Mouse (Mus musculus): Measurements from ENCODE around the gene Cox7a2.

- TF ChIP-seq EP300 (IDR thresholded peaks at IDR 0.05; ENCODE audit: low read depth) (no peak), CTCF (IDR thresholded peaks at IDR 0.05; ENCODE audit: low read depth) (no peak)
Measured at GRCm38 (mm10) chr9:79784439-79784838, 24.8 kb upstream of the Cox7a2 start.
